Mouse (Mus musculus) adipocyte (in vitro differentiated cells): ENCODE measurements around the gene Gabrb2.

ENCODE experiments used
- DNase-seq: peaks from one replicate; pipeline ENCODE4 v3.0.0-alpha.2; 2016; ENCODE audit warnings: low spot score

The Gabrb2 gene

GRCm38 (mm10) chr11:42532577-42532976 is 113.0 kb downstream of the Gabrb2 start:
- DNase-seq: no peak

- DNase-seq: no peak
Measured at GRCm38 (mm10) chr11:42535286-42535685, 115.7 kb downstream of the Gabrb2 start.

GRCm38 (mm10) chr11:42535861-42536260 is 116.3 kb downstream of the Gabrb2 start:
- DNase-seq: no peak

GRCm38 (mm10) chr11:42542861-42543260 is 123.3 kb downstream of the Gabrb2 start:
- DNase-seq: no peak

GRCm38 (mm10) chr11:42566023-42566422 is 146.5 kb downstream of the Gabrb2 start:
- DNase-seq: no peak

GRCm38 (mm10) chr11:42571467-42571866 is 151.9 kb downstream of the Gabrb2 start:
- DNase-seq: no peak

GRCm38 (mm10) chr11:42575146-42575873 is 155.8 kb downstream of the Gabrb2 start:
- no peak for DNase-seq

GRCm38 (mm10) chr11:42579804-42580203 is 160.2 kb downstream of the Gabrb2 start:
- no peak for DNase-seq

- DNase-seq: no peak
Measured at GRCm38 (mm10) chr11:42581123-42581522, 161.6 kb downstream of the Gabrb2 start.

- no peak for DNase-seq
Measured at GRCm38 (mm10) chr11:42581753-42582152, 162.2 kb downstream of the Gabrb2 start.

- DNase-seq: no peak
Measured at GRCm38 (mm10) chr11:42592418-42592817, 172.9 kb downstream of the Gabrb2 start.

- peak; percentile 4 for DNase-seq
Measured at GRCm38 (mm10) chr11:42606225-42606624, 186.7 kb downstream of the Gabrb2 start.

- no peak for DNase-seq
Measured at GRCm38 (mm10) chr11:42609128-42609763, 189.7 kb downstream of the Gabrb2 start.

GRCm38 (mm10) chr11:42618195-42618594 is 198.6 kb downstream of the Gabrb2 start:
- DNase-seq: no peak

- no peak for DNase-seq
Measured at GRCm38 (mm10) chr11:42621109-42621508, 201.6 kb downstream of the Gabrb2 start.

GRCm38 (mm10) chr11:42650111-42650510 is 230.6 kb downstream of the Gabrb2 start:
- DNase-seq: no peak

- no peak for DNase-seq
Measured at GRCm38 (mm10) chr11:42651572-42651971, 232.0 kb downstream of the Gabrb2 start.

GRCm38 (mm10) chr11:42654189-42654588 is 234.6 kb downstream of the Gabrb2 start:
- no peak for DNase-seq

GRCm38 (mm10) chr11:42668657-42669056 is 249.1 kb downstream of the Gabrb2 start:
- no peak for DNase-seq
